Mouse (Mus musculus): ENCODE data around the gene Il1rl2. TPM values are rescaled to one million over a fixed set of nuclear protein-coding genes. Genes with fewer than 3 reads are reported as not detected.

Gene Il1rl2
- total RNA-seq, 1 experiment from 2014 or later, result 0.70 TPM

Other genes starting within 250 kb of the Il1rl2 start
- 0.23 and 0.25 TPM in 2 replicates for gene Il1r1, start 99.5 kb upstream of the Il1rl2 start, total RNA-seq (2017)
- 3.6 and 4.1 TPM in 2 replicates for gene Il1rl1, start 105.0 kb downstream of the Il1rl2 start, total RNA-seq (2017)
- gene Il18r1, start 140.9 kb downstream of the Il1rl2 start, total RNA-seq (2017), result 15.3 and 18.0 TPM in 2 replicates
- 144 and 170 TPM in 2 replicates for gene Il18rap, start 190.8 kb downstream of the Il1rl2 start, total RNA-seq (2017)